In genomic region chr7:19716055-19716682, GRCm38 (mm10) we compare ENCODE assay signal across 8 mouse cellular contexts. TPM values are rescaled to one million over a fixed set of nuclear protein-coding genes. Genes with fewer than 3 reads are reported as not detected.
DNase-seq lines count a peak whose midpoint lies in the region; ATAC-seq and TF ChIP-seq lines count a peak whose summit lies in the region.

No protein-coding gene starts in this region.

- no peak for DNase-seq in lung, embryonic 14.5 days
- no peak for DNase-seq in lung, postnatal 14 days
- no peak for DNase-seq in limb, embryonic 10.5 days (ENCODE audit: low spot score)
- DNase-seq in cerebellum, adult 8-10 months = no peak
- DNase-seq in cerebellum, adult 18-20 months = no peak
- no peak for DNase-seq in urinary bladder, postnatal 25 days (ENCODE audit: low spot score)

- peak overlapping the region; percentile 71 for H3K4me2 ChIP-seq in lung, embryonic 14.5 days
- H3K4me2 ChIP-seq in embryonic facial prominence, embryonic 15.5 days (replicated peaks) = peak overlapping the region; percentile 64

- peaks cover 60% of the 10 kb centered on the region for H3K36me3 ChIP-seq in lung, embryonic 14.5 days (ENCODE audit: insufficient read depth)
- H3K36me3 ChIP-seq in embryonic facial prominence, embryonic 15.5 days = peaks cover 57% of the 10 kb centered on the region
- peaks cover 66% of the 10 kb centered on the region for H3K36me3 ChIP-seq in limb, embryonic 10.5 days

- H3K4me3 ChIP-seq in lung, embryonic 14.5 days (ENCODE audit: low read depth, low read length) = peak overlapping the region; percentile 33
- peak overlapping the region; percentile 100 for H3K4me3 ChIP-seq in embryonic facial prominence, embryonic 15.5 days (replicated peaks)
- H3K4me3 ChIP-seq in limb, embryonic 10.5 days = peak overlapping the region; percentile 99
- H3K4me3 ChIP-seq in olfactory bulb, adult 2 months (ENCODE audit: insufficient read depth, low read depth, low read length) = peak overlapping the region; percentile 29

- TF ChIP-seq CTCF in lung, embryonic 14.5 days (IDR thresholded peaks at IDR 0.05; ENCODE audit: low read depth) = no peak
- TF ChIP-seq CTCF in olfactory bulb, adult 2 months (IDR thresholded peaks at IDR 0.05; ENCODE audit: insufficient read depth, low read depth, low read length) = no peak

- ATAC-seq in lung, embryonic 14.5 days (ENCODE audit: insufficient read depth) = no peak
- ATAC-seq in embryonic facial prominence, embryonic 15.5 days (ENCODE audit: insufficient number of reproducible peaks, low FRiP score, low TSS enrichment, low read depth) = no peak

- H3K4me1 ChIP-seq in lung, embryonic 14.5 days (ENCODE audit: insufficient read depth) = no peaks in the 10 kb centered on the region
- H3K4me1 ChIP-seq in embryonic facial prominence, embryonic 15.5 days = peaks cover 25% of the 10 kb centered on the region
- peaks cover 18% of the 10 kb centered on the region for H3K4me1 ChIP-seq in limb, embryonic 10.5 days
- peaks cover 11% of the 10 kb centered on the region for H3K4me1 ChIP-seq in olfactory bulb, adult 2 months (ENCODE audit: control insufficient read depth, insufficient read depth, low read length)

- no peak for TF ChIP-seq POLR2A in olfactory bulb, adult 2 months (IDR thresholded peaks at IDR 0.05; ENCODE audit: insufficient read depth, low read depth, low read length)

- no peaks in the 10 kb centered on the region for H3K27me3 ChIP-seq in lung, embryonic 14.5 days (ENCODE audit: insufficient read depth, low read length)
- no peaks in the 10 kb centered on the region for H3K27me3 ChIP-seq in embryonic facial prominence, embryonic 15.5 days
- H3K27me3 ChIP-seq in limb, embryonic 10.5 days (ENCODE audit: low read depth, poor library complexity, severe bottlenecking) = no peaks in the 10 kb centered on the region

- 5% methylated on average over 18 of the region's 18 CpGs for WGBS in lung, embryonic 14.5 days
- 6% methylated on average over 18 of the region's 18 CpGs for WGBS in embryonic facial prominence, embryonic 15.5 days
- 10% methylated on average over 18 of the region's 18 CpGs for WGBS in limb, embryonic 10.5 days
- WGBS in olfactory bulb, adult 2 months = 3% methylated on average over 18 of the region's 18 CpGs

- peak overlapping the region; percentile 24 for H3K9ac ChIP-seq in lung, embryonic 14.5 days
- no peak overlapping the region for H3K9ac ChIP-seq in embryonic facial prominence, embryonic 15.5 days

- peak overlapping the region; percentile 87 for H3K27ac ChIP-seq in lung, embryonic 14.5 days (ENCODE audit: low read depth)
- H3K27ac ChIP-seq in embryonic facial prominence, embryonic 15.5 days (replicated peaks) = peak overlapping the region; percentile 86
- H3K27ac ChIP-seq in limb, embryonic 10.5 days = peak overlapping the region; percentile 75
- peak overlapping the region; percentile 89 for H3K27ac ChIP-seq in olfactory bulb, adult 2 months (ENCODE audit: insufficient read depth, low read depth, low read length)

- H3K9me3 ChIP-seq in lung, embryonic 14.5 days (ENCODE audit: low read depth, low read length) = peaks cover 2% of the 10 kb centered on the region
- H3K9me3 ChIP-seq in embryonic facial prominence, embryonic 15.5 days (replicated peaks) = peaks cover 3% of the 10 kb centered on the region; the same call in 1 of the 2 replicates
- peaks cover 4% of the 10 kb centered on the region; the same call in 1 of the 2 replicates for H3K9me3 ChIP-seq in limb, embryonic 10.5 days (replicated peaks)

RNA-seq across cellular contexts. Expression of gene Tomm40, which starts 0.9 kb away (rescaled TPM):
- 149 and 168 TPM in 2 replicates for polyA plus RNA-seq in lung, embryonic 14.5 days (2014; fragmentation: Nextera tagmentation; extraction: Ambion mirVana)
- 146 and 148 TPM in 2 replicates for polyA plus RNA-seq in embryonic facial prominence, embryonic 15.5 days (2015; fragmentation: Nextera tagmentation; extraction: Ambion mirVana)
- polyA plus RNA-seq in limb, embryonic 10.5 days (2016; fragmentation: Nextera tagmentation; extraction: Ambion mirVana) = 244 and 285 TPM in 2 replicates
- polyA plus RNA-seq in olfactory bulb, adult 2 months (2012; ENCODE audit: insufficient read depth, insufficient read length, low replicate concordance, missing spikeins) = not detected in 2 replicates

RNA-seq across cellular contexts. Expression of gene Apoe, which starts 17.2 kb away (rescaled TPM):
- 404 and 439 TPM in 2 replicates for polyA plus RNA-seq in lung, embryonic 14.5 days (2014; fragmentation: Nextera tagmentation; extraction: Ambion mirVana)
- 442 and 474 TPM in 2 replicates for polyA plus RNA-seq in embryonic facial prominence, embryonic 15.5 days (2015; fragmentation: Nextera tagmentation; extraction: Ambion mirVana)
- polyA plus RNA-seq in limb, embryonic 10.5 days (2016; fragmentation: Nextera tagmentation; extraction: Ambion mirVana) = 63.0 and 83.6 TPM in 2 replicates
- polyA plus RNA-seq in olfactory bulb, adult 2 months (2012; ENCODE audit: insufficient read depth, insufficient read length, low replicate concordance, missing spikeins) = 1,139 and 1,603 TPM in 2 replicates

RNA-seq across cellular contexts. Expression of gene Apoc1, which starts 23.7 kb away (rescaled TPM):
- 13.6 and 15.5 TPM in 2 replicates for polyA plus RNA-seq in lung, embryonic 14.5 days (2014; fragmentation: Nextera tagmentation; extraction: Ambion mirVana)
- polyA plus RNA-seq in embryonic facial prominence, embryonic 15.5 days (2015; fragmentation: Nextera tagmentation; extraction: Ambion mirVana) = 38.9 and 45.8 TPM in 2 replicates
- 3.0 and 4.8 TPM in 2 replicates for polyA plus RNA-seq in limb, embryonic 10.5 days (2016; fragmentation: Nextera tagmentation; extraction: Ambion mirVana)
- polyA plus RNA-seq in olfactory bulb, adult 2 months (2012; ENCODE audit: insufficient read depth, insufficient read length, low replicate concordance, missing spikeins) = not detected in 2 replicates

RNA-seq across cellular contexts. Expression of gene Nectin2, which starts 34.1 kb away (rescaled TPM):
- polyA plus RNA-seq in lung, embryonic 14.5 days (2014; fragmentation: Nextera tagmentation; extraction: Ambion mirVana) = 120 and 125 TPM in 2 replicates
- polyA plus RNA-seq in embryonic facial prominence, embryonic 15.5 days (2015; fragmentation: Nextera tagmentation; extraction: Ambion mirVana) = 79.6 and 86.6 TPM in 2 replicates
- 78.1 and 87.9 TPM in 2 replicates for polyA plus RNA-seq in limb, embryonic 10.5 days (2016; fragmentation: Nextera tagmentation; extraction: Ambion mirVana)
- polyA plus RNA-seq in olfactory bulb, adult 2 months (2012; ENCODE audit: insufficient read depth, insufficient read length, low replicate concordance, missing spikeins) = not detected in 2 replicates

RNA-seq across cellular contexts. Expression of gene Apoc4, which starts 34.9 kb away (rescaled TPM):
- 0.30 TPM in 1 of 2 replicates, not detected in the other for polyA plus RNA-seq in lung, embryonic 14.5 days (2014; fragmentation: Nextera tagmentation; extraction: Ambion mirVana)
- 0.16 TPM in 1 of 2 replicates, not detected in the other for polyA plus RNA-seq in embryonic facial prominence, embryonic 15.5 days (2015; fragmentation: Nextera tagmentation; extraction: Ambion mirVana)
- polyA plus RNA-seq in limb, embryonic 10.5 days (2016; fragmentation: Nextera tagmentation; extraction: Ambion mirVana) = 0.06 TPM in 1 of 2 replicates, not detected in the other
- not detected in 2 replicates for polyA plus RNA-seq in olfactory bulb, adult 2 months (2012; ENCODE audit: insufficient read depth, insufficient read length, low replicate concordance, missing spikeins)

Comparison
In these comparisons a context has a peak if more than half of its experiments do, and no peak if none do; other contexts are left out.
1. H3K4me3 ChIP-seq: peak in every context shown above with its lines; median percentile 100 in embryonic facial prominence, embryonic 15.5 days; 99 in limb, embryonic 10.5 days; 33 in lung, embryonic 14.5 days; 29 in olfactory bulb, adult 2 months.
2. RNA of gene Tomm40, which starts 0.9 kb away (polyA plus RNA-seq): 244 to 285 TPM in limb, embryonic 10.5 days, 149 to 168 TPM in lung, embryonic 14.5 days and 146 to 148 TPM in embryonic facial prominence, embryonic 15.5 days; not detected in olfactory bulb, adult 2 months; every median in the first group is over 100 times any median in the second.
3. Peak in every context shown above with its lines, with median percentiles within 50 percentile points of each other: H3K27ac ChIP-seq.